8 mouse cellular contexts compared by ENCODE assay signal in the genomic region with DNA sequence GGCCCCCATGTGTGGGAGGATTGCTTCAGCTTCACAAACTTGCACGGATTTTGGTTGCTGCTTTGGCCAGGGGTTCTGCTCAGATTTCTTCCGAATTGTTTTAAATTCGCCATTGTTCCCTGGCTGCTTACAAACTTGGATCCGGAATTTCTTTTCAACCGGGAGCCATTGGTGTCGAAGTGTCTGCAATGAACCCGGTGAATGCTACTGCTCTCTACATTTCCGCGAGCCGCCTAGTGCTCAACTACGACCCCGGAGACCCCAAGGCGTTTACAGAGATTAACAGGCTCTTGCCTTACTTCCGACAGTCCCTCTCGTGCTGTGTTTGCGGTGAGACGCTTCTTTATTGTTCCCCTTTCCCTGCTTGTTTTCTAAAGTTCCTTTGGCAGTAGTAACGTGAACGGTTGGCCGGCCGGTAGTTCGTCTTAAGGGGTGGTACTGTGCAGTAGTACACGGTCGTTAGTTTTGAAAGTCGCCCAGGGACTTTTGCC. TPM values are rescaled to one million over a fixed set of nuclear protein-coding genes. Genes with fewer than 3 reads are reported as not detected.
DNase-seq lines count a peak whose midpoint lies in the region; ATAC-seq and TF ChIP-seq lines count a peak whose summit lies in the region.

No protein-coding gene starts in this region.

- H3K9me3 ChIP-seq in limb, embryonic 11.5 days (ENCODE audit: control insufficient read depth, low read length), result no peaks in the 10 kb centered on the region
- no peaks in the 10 kb centered on the region for H3K9me3 ChIP-seq in midbrain, embryonic 11.5 days (ENCODE audit: control insufficient read depth, low read length)
- H3K9me3 ChIP-seq in stomach, embryonic 16.5 days (replicated peaks; ENCODE audit: control insufficient read depth, low read length), result no peaks in the 10 kb centered on the region

- 0% methylated on average over 25 of the region's 25 CpGs for WGBS in limb, embryonic 11.5 days
- WGBS in midbrain, embryonic 11.5 days, result under 1% methylated on average over 25 of the region's 25 CpGs
- WGBS in stomach, embryonic 16.5 days, result under 1% methylated on average over 25 of the region's 25 CpGs

- H3K9ac ChIP-seq in limb, embryonic 11.5 days (ENCODE audit: low read length), result peak overlapping the region; percentile 97
- peak overlapping the region; percentile 98 for H3K9ac ChIP-seq in midbrain, embryonic 11.5 days (ENCODE audit: low read length)
- peak overlapping the region; percentile 99 for H3K9ac ChIP-seq in stomach, embryonic 16.5 days (ENCODE audit: low read length)

- DNase-seq in gastrocnemius, adult 2 months, result peak; percentile 43
- no peak for DNase-seq in gastrocnemius, postnatal 25 days
- DNase-seq in heart, postnatal 14 days, result peak; percentile 17 to 38
- DNase-seq in limb, embryonic 11.5 days (ENCODE audit: low spot score), result peak; percentile 72
- DNase-seq in midbrain, embryonic 11.5 days (ENCODE audit: low spot score, missing footprints), result no peak
- DNase-seq in gastrocnemius, postnatal 10 days, result no peak

- H3K4me1 ChIP-seq in cortical plate, adult 2 months (ENCODE audit: control insufficient read depth, insufficient read depth, low read length), result peaks cover 5% of the 10 kb centered on the region; the same call in 1 of the 2 replicates
- peaks cover 19% of the 10 kb centered on the region for H3K4me1 ChIP-seq in limb, embryonic 11.5 days (ENCODE audit: control insufficient read depth, insufficient read depth, low read length)
- H3K4me1 ChIP-seq in midbrain, embryonic 11.5 days (ENCODE audit: control insufficient read depth, insufficient read depth, low read length), result peaks cover 23% of the 10 kb centered on the region
- H3K4me1 ChIP-seq in stomach, embryonic 16.5 days (ENCODE audit: control insufficient read depth, insufficient read depth, low read length), result peaks cover 27% of the 10 kb centered on the region

- no peak for TF ChIP-seq CTCF in gastrocnemius, adult 2 months (IDR thresholded peaks at IDR 0.05)
- no peak for TF ChIP-seq CTCF in cortical plate, adult 2 months (IDR thresholded peaks at IDR 0.05; ENCODE audit: extremely low read depth, insufficient read depth, low read length)

- H3K27me3 ChIP-seq in limb, embryonic 11.5 days (ENCODE audit: control insufficient read depth, insufficient read depth, low read length), result no peaks in the 10 kb centered on the region
- H3K27me3 ChIP-seq in midbrain, embryonic 11.5 days (ENCODE audit: control insufficient read depth, insufficient read depth, low read length), result no peaks in the 10 kb centered on the region
- no peaks in the 10 kb centered on the region for H3K27me3 ChIP-seq in stomach, embryonic 16.5 days (ENCODE audit: control insufficient read depth, insufficient read depth, low read length)

- ATAC-seq in limb, embryonic 11.5 days (ENCODE audit: insufficient number of reproducible peaks, low FRiP score, low TSS enrichment, low read depth), result no peak
- ATAC-seq in midbrain, embryonic 11.5 days (ENCODE audit: low FRiP score), result no peak
- no peak for ATAC-seq in stomach, embryonic 16.5 days (ENCODE audit: insufficient read depth, low FRiP score)

- TF ChIP-seq POLR2A in cortical plate, adult 2 months (IDR thresholded peaks at IDR 0.05; ENCODE audit: extremely low read depth, insufficient read depth, low read length), result no peak

- intact Hi-C loops in gastrocnemius, adult 2 months (cut with DNase I), result no loop called here
- intact Hi-C loops in heart, postnatal 14 days (cut with DNase I), result loop anchor here (2.0 to 10.0 kb wide), 3 partner anchors 40 to 430 kb away; partner anchors contain the start of gene Pccb

- H3K27ac ChIP-seq in gastrocnemius, adult 2 months, result peak overlapping the region; percentile 100
- H3K27ac ChIP-seq in cortical plate, adult 2 months (ENCODE audit: insufficient read depth, low read length), result peak overlapping the region; percentile 100
- peak overlapping the region; percentile 97 for H3K27ac ChIP-seq in limb, embryonic 11.5 days (replicated peaks; ENCODE audit: low read depth, low read length)
- peak overlapping the region; percentile 97 for H3K27ac ChIP-seq in midbrain, embryonic 11.5 days (ENCODE audit: low read depth, low read length)
- H3K27ac ChIP-seq in stomach, embryonic 16.5 days (ENCODE audit: low read length), result peak overlapping the region; percentile 100

- peak overlapping the region; percentile 93 for H3K4me3 ChIP-seq in gastrocnemius, adult 2 months
- peak overlapping the region; percentile 94 for H3K4me3 ChIP-seq in cortical plate, adult 2 months (ENCODE audit: insufficient read depth, low read length)
- peak overlapping the region; percentile 97 for H3K4me3 ChIP-seq in limb, embryonic 11.5 days (ENCODE audit: low read depth, low read length)
- H3K4me3 ChIP-seq in midbrain, embryonic 11.5 days (ENCODE audit: low read depth, low read length), result peak overlapping the region; percentile 98
- peak overlapping the region; percentile 96 for H3K4me3 ChIP-seq in stomach, embryonic 16.5 days (replicated peaks; ENCODE audit: low read length)

- peak overlapping the region; percentile 87 for H3K4me2 ChIP-seq in limb, embryonic 11.5 days (ENCODE audit: low read depth, severe bottlenecking)
- H3K4me2 ChIP-seq in midbrain, embryonic 11.5 days, result peak overlapping the region; percentile 88
- peak overlapping the region; percentile 91 for H3K4me2 ChIP-seq in stomach, embryonic 16.5 days (ENCODE audit: low read depth, low read length)

- no peaks in the 10 kb centered on the region for H3K36me3 ChIP-seq in limb, embryonic 11.5 days (ENCODE audit: control insufficient read depth, insufficient read depth, low read length)
- no peaks in the 10 kb centered on the region for H3K36me3 ChIP-seq in midbrain, embryonic 11.5 days (ENCODE audit: control insufficient read depth, insufficient read depth, low read length)
- H3K36me3 ChIP-seq in stomach, embryonic 16.5 days (ENCODE audit: control insufficient read depth, insufficient read depth, low read length), result no peaks in the 10 kb centered on the region

RNA-seq across cellular contexts. Expression of gene Msl2, which starts 1.2 kb away (rescaled TPM):
- 10 to 100 TPM; 28.4 to 29.3 TPM for total RNA-seq in gastrocnemius, adult 2 months (2021)
- total RNA-seq in gastrocnemius, postnatal 25 days (2021), result 10 to 100 TPM; 20.9 to 23.1 TPM
- 24.7 and 26.4 TPM in 2 replicates for polyA plus RNA-seq in cortical plate, adult 2 months (2012; rRNA removed)
- 10 to 100 TPM; 33.6 to 34.1 TPM for total RNA-seq in heart, postnatal 14 days (2021)
- 5.7 and 6.7 TPM in 2 replicates for polyA plus RNA-seq in limb, embryonic 11.5 days (2014; fragmentation: Nextera tagmentation; extraction: Ambion mirVana)
- 5.6 and 6.0 TPM in 2 replicates for polyA plus RNA-seq in midbrain, embryonic 11.5 days (2014; fragmentation: Nextera tagmentation; extraction: Ambion mirVana)
- 2.9 and 3.2 TPM in 2 replicates for polyA plus RNA-seq in stomach, embryonic 16.5 days (2015; fragmentation: Nextera tagmentation; extraction: Ambion mirVana)
- 10 to 100 TPM; 25.3 to 28.5 TPM for total RNA-seq in gastrocnemius, postnatal 10 days (2021)

RNA-seq across cellular contexts. Expression of gene Pccb, which starts 40.4 kb away (rescaled TPM):
- total RNA-seq in gastrocnemius, adult 2 months (2021), result 10 to 100 TPM; 56.5 to 70.8 TPM
- total RNA-seq in gastrocnemius, postnatal 25 days (2021), result 10 to 100 TPM; 51.6 to 57.9 TPM
- polyA plus RNA-seq in cortical plate, adult 2 months (2012; rRNA removed), result 67.1 and 69.9 TPM in 2 replicates
- total RNA-seq in heart, postnatal 14 days (2021), result 10 to 100 TPM; 89.0 to 93.4 TPM
- 15.1 and 15.4 TPM in 2 replicates for polyA plus RNA-seq in limb, embryonic 11.5 days (2014; fragmentation: Nextera tagmentation; extraction: Ambion mirVana)
- 14.3 and 15.9 TPM in 2 replicates for polyA plus RNA-seq in midbrain, embryonic 11.5 days (2014; fragmentation: Nextera tagmentation; extraction: Ambion mirVana)
- 27.7 and 29.1 TPM in 2 replicates for polyA plus RNA-seq in stomach, embryonic 16.5 days (2015; fragmentation: Nextera tagmentation; extraction: Ambion mirVana)
- 10 to 100 TPM; 45.3 to 55.6 TPM for total RNA-seq in gastrocnemius, postnatal 10 days (2021)

Comparison
In these comparisons a context has a peak if more than half of its experiments do, and no peak if none do; other contexts are left out.
1. DNase-seq: peak in gastrocnemius, adult 2 months (single experiment), heart, postnatal 14 days (2 of 2) and limb, embryonic 11.5 days (single experiment); none in gastrocnemius, postnatal 25 days (single experiment), midbrain, embryonic 11.5 days (single experiment) and gastrocnemius, postnatal 10 days (single experiment).
2. Peak in every context shown above with its lines, with median percentiles within 50 percentile points of each other: H3K27ac ChIP-seq, H3K4me3 ChIP-seq, H3K4me2 ChIP-seq and H3K9ac ChIP-seq.